Mouse (Mus musculus) macrophage (primary cell): ENCODE results near the gene Ntng1. TPM values are rescaled to one million over a fixed set of nuclear protein-coding genes. Genes with fewer than 3 reads are reported as not detected.

Experiments
- H3K27ac ChIP-seq: fragments of 350-480 bp; formaldehyde crosslinking; 2 replicates; pipeline ENCODE4 v1.9.0; 2021
- H3K36me3 ChIP-seq: fragments of 350-480 bp; formaldehyde crosslinking; 2 replicates; pipeline ENCODE4 v1.9.0; 2021; ENCODE audit errors: inconsistent target
- H3K4me3 ChIP-seq: fragments of 350-480 bp; formaldehyde crosslinking; 2 replicates; pipeline ENCODE4 v1.9.0; 2021; ENCODE audit errors: inconsistent target
- H3K79me2 ChIP-seq: fragments of 350-480 bp; formaldehyde crosslinking; 2 replicates; pipeline ENCODE4 v1.9.0; 2021; ENCODE audit errors: inconsistent target
- WGBS: methylation state at CpG from one replicate; pipeline ENCODE4 v1.1.7; 2026; ENCODE audit warnings: inconsistent platforms; ENCODE audit not compliant: missing documents; 5-methylcytosine and 5-hydroxymethylcytosine counted together
- polyA plus RNA-seq: library from polyadenylated mRNA; stranded (reverse); fragments of 250-400 nt; gene quantifications from 3 replicates; pipeline ENCODE4 v1.2.4, GENCODE M21; 2018; ENCODE audit warnings: inconsistent platforms

Ntng1 gene
- polyA plus RNA-seq, 1 experiment from 2014 or later: not detected

DNA sequence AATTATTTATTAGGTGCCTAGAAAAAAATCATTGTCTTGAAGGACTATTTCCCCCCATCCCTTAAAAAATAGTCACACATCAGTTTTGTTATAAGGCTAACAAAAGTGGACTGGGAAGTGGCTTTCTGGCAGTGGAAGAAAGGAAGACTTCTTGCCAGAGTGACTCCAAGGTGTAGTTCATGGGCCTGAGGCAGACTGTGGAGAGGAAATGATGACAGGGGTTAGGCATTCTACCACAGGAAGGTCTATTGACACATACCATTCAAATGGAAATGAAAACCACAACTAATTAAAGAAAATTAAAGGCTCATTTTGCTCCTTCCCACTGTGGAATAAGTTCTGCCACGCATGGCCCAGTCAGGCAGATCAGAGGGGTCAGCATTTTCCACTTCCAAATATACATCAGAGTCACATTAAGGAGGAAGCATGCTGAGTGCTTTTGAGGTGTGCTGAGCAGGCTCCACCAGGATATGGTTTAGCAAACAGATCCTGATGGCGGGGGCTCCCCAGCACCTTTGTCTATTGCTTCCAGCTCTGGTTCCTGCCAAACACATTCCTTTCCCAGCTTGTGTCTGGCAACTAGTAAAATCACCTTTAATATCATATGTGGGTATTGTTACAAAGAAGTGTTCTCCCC is 403.2 kb downstream of the Ntng1 start:
- Histone ChIP-seq H3K36me3 (no peaks in the 10 kb centered on the region), H3K79me2 (no peaks in the 10 kb centered on the region), H3K27ac (no peak overlapping the region), H3K4me3 (no peak overlapping the region)
- 66% methylated on average over 2 of the region's 2 CpGs for WGBS

DNA sequence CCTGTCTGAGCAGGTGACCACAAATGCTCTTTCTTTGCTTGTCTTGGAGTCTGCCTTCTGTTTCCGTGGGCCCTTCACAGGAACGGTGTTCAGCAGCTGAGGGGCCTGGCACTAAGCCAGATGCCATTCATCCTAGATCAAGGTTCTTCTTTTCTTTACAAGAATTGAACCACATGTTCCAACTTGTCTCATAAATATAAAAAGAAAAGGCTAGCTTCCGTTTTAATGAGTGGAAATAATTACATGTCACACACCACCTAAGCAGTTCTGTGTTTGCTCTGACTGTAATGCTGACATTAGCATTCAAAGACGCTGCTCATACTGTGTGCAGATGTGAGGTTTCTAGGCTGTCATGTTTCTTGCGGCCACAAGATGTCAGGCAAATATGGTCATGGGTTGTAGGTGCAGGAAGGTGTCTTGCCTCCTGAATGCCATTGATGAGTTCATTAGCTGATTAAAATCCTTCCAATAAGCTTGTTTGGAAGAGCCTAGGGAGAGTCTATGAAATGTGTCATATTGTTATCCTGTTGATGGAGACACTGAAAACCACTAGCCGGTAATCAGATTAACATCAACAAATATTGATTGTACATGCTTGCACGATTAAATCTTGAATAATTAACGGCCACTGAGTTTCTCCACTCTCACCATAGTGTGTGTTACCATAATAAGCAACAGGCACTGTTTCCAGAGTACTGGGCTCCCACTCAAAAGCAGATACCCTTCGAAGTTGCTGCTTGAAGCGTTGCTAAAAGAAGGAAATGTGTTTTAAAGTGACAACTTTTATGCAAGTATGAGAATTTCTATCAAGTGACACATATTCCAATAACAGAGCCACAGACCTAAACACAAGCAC is 411.3 kb downstream of the Ntng1 start:
- Histone ChIP-seq H3K36me3 (no peaks in the 10 kb centered on the region), H3K79me2 (no peaks in the 10 kb centered on the region), H3K4me3 (no peak overlapping the region), H3K27ac (no peak overlapping the region)
- 34% methylated on average over 10 of the region's 10 CpGs for WGBS

DNA sequence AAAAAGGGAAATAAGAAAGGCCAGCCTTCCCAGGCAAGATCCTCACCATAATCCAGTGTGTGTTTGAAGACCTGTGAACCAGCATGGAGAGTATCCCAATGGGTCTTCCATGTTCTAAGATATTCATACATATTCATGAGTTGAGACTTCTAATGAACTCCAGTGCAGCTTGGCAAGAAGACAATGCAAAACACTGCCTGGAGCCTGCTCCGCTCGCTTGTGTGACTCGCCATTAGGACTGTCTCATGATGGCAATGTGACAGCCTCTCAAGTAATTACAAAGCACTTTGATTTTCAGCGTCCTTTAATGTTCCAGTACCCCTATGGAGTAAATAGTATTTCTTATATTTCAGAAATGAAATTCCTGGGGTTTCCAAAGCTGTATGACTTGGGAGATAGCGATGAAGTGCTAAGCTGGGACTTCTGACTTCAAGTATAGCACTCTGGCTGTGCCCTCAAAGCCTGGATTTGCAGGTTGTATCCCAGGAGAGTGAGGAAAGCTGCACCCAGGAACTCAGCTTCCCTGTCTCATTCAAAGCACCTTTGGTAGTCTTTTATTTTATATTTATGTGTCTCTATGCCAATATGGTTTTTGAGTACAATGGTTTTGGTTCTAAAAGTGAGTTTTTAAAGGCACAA is 412.1 kb downstream of the Ntng1 start:
- no peaks in the 10 kb centered on the region for H3K79me2 ChIP-seq
- 72% methylated on average over 5 of the region's 5 CpGs for WGBS
- H3K4me3 ChIP-seq: no peak overlapping the region
- no peak overlapping the region for H3K27ac ChIP-seq
- no peaks in the 10 kb centered on the region for H3K36me3 ChIP-seq

Other genes with a start within 250 kb of the Ntng1 start
- gene Prmt6, start 107.0 kb upstream of the Ntng1 start, polyA plus RNA-seq: 7.7 to 13.1 TPM (median 8.8 TPM) in 3 replicates